Mouse (Mus musculus) neural tube, embryonic 14.5 days (tissue): ENCODE results near the gene Clns1a. TPM values are rescaled to one million over a fixed set of nuclear protein-coding genes. Genes with fewer than 3 reads are reported as not detected.

Source experiments
- ATAC-seq: fragments of 200-750 bp; cut with Nextera tagmentation; 2 replicates; pipeline ENCODE4 v1.8.0; 2017; ENCODE audit warnings: low read depth, mild to moderate bottlenecking, moderate TSS enrichment, moderate library complexity
- H3K27ac ChIP-seq: fragments of 300-500 bp; sonication (generic); 2 replicates; pipeline ENCODE4 v1.5.1; 2014; ENCODE audit warnings: low read depth, mild to moderate bottlenecking, control low read depth, low read length, moderate library complexity, mixed read lengths
- H3K27me3 ChIP-seq: fragments of 300-500 bp; sonication (generic); 2 replicates; pipeline ENCODE4 v1.6.1; 2014; ENCODE audit warnings: low read length; ENCODE audit not compliant: control insufficient read depth, insufficient read depth
- H3K36me3 ChIP-seq: fragments of 300-500 bp; sonication (generic); 2 replicates; pipeline ENCODE4 v1.6.1; 2014; ENCODE audit warnings: low read length, mixed read lengths; ENCODE audit not compliant: control insufficient read depth, insufficient read depth
- H3K4me1 ChIP-seq: fragments of 300-500 bp; sonication (generic); 2 replicates; pipeline ENCODE4 v1.6.1; 2014; ENCODE audit warnings: low read length; ENCODE audit not compliant: control insufficient read depth, insufficient read depth
- H3K4me2 ChIP-seq: fragments of 300-500 bp; sonication (generic); 2 replicates; pipeline ENCODE4 v1.6.1; 2014; ENCODE audit warnings: mild to moderate bottlenecking, low read depth, low read length, control low read depth
- H3K4me3 ChIP-seq: fragments of 300-500 bp; sonication (generic); 2 replicates; pipeline ENCODE4 v1.5.1; 2014; ENCODE audit warnings: low read depth, low read length, control low read depth, mixed read lengths
- H3K9ac ChIP-seq: fragments of 300-500 bp; sonication (generic); replicated peaks from 2 replicates; pipeline ENCODE4 v1.6.1; 2014; ENCODE audit warnings: low read depth, mild to moderate bottlenecking, control low read depth, low read length, mixed read lengths
- H3K9me3 ChIP-seq: fragments of 300-500 bp; sonication (generic); 2 replicates; pipeline ENCODE4 v1.6.1; 2016; ENCODE audit warnings: low read length; ENCODE audit not compliant: control insufficient read depth
- WGBS: fragments of 180-500 bp; shearing (Covaris S2); extraction: QIAGEN DNeasy Blood & Tissue Kit; methylation state at CpG from one replicate; pipeline ENCODE4 v1.1.7; 2014; 5-methylcytosine and 5-hydroxymethylcytosine counted together
- polyA plus RNA-seq: library from polyadenylated mRNA; unstranded; fragments of >200 nt; fragmentation: Nextera tagmentation; extraction: Ambion mirVana; gene quantifications from 2 replicates; pipeline ENCODE4 v1.2.1, GENCODE M21; 2014

Clns1a gene
- polyA plus RNA-seq, 1 experiment from 2014 or later: 187 TPM

GRCm38 (mm10) chr7:97747787-97748497 lies 51.5 kb downstream of the Clns1a start:
- H3K36me3 ChIP-seq: no peaks in the 10 kb centered on the region
- H3K4me2 ChIP-seq: no peak overlapping the region
- no peak overlapping the region for H3K27ac ChIP-seq
- no peak overlapping the region for H3K9ac ChIP-seq
- no peak overlapping the region for H3K4me3 ChIP-seq
- H3K9me3 ChIP-seq: no peaks in the 10 kb centered on the region
- no peaks in the 10 kb centered on the region for H3K4me1 ChIP-seq
- WGBS: 27% methylated on average over 28 of the region's 28 CpGs
- no peaks in the 10 kb centered on the region for H3K27me3 ChIP-seq
- peak; percentile 76; the same call in 1 of the 2 replicates for ATAC-seq

GRCm38 (mm10) chr7:97748527-97749206 lies 52.2 kb downstream of the Clns1a start:
- ATAC-seq: 0 out of 2 replicates have a peak, but pooled peaks have one; percentile 12
- no peaks in the 10 kb centered on the region for H3K4me1 ChIP-seq
- H3K27me3 ChIP-seq: no peaks in the 10 kb centered on the region
- H3K9me3 ChIP-seq: no peaks in the 10 kb centered on the region
- H3K9ac ChIP-seq: no peak overlapping the region
- WGBS: 61% methylated on average over 10 of the region's 10 CpGs
- no peak overlapping the region for H3K27ac ChIP-seq
- no peak overlapping the region for H3K4me3 ChIP-seq
- H3K36me3 ChIP-seq: no peaks in the 10 kb centered on the region
- peak overlapping the region; percentile 18; the same call in 1 of the 2 replicates for H3K4me2 ChIP-seq

- peak overlapping the region; percentile 18; the same call in 1 of the 2 replicates for H3K4me2 ChIP-seq
- ATAC-seq: no peak
Observed at GRCm38 (mm10) chr7:97749207-97750190, 53.1 kb downstream of the Clns1a start.

GRCm38 (mm10) chr7:97756967-97757881 lies 60.8 kb downstream of the Clns1a start:
- Histone ChIP-seq H3K27ac (peak overlapping the region; percentile 60; the same call in 1 of the 2 replicates), H3K36me3 (no peaks in the 10 kb centered on the region), H3K4me1 (no peaks in the 10 kb centered on the region), H3K4me3 (no peak overlapping the region), H3K4me2 (peak overlapping the region; percentile 44), H3K27me3 (no peaks in the 10 kb centered on the region), H3K9me3 (no peaks in the 10 kb centered on the region), H3K9ac (peak overlapping the region; percentile 39)
- ATAC-seq: peak; percentile 94
- 22% methylated on average over 18 of the region's 18 CpGs for WGBS

More at GRCm38 (mm10) chr7:97749207-97750190, 53.1 kb downstream of the Clns1a start:
- Histone ChIP-seq H3K27me3 (no peaks in the 10 kb centered on the region), H3K9ac (no peak overlapping the region), H3K27ac (no peak overlapping the region), H3K4me3 (no peak overlapping the region), H3K4me1 (no peaks in the 10 kb centered on the region), H3K9me3 (no peaks in the 10 kb centered on the region), H3K36me3 (no peaks in the 10 kb centered on the region)
- 28% methylated on average over 19 of the region's 19 CpGs for WGBS

- no peaks in the 10 kb centered on the region for H3K36me3 ChIP-seq
- H3K9ac ChIP-seq: no peak overlapping the region
- no peaks in the 10 kb centered on the region for H3K27me3 ChIP-seq
- H3K4me2 ChIP-seq: no peak overlapping the region
- no peak overlapping the region for H3K4me3 ChIP-seq
- no peak overlapping the region for H3K27ac ChIP-seq
- H3K9me3 ChIP-seq: no peaks in the 10 kb centered on the region
- 80% methylated on average over 11 of the region's 11 CpGs for WGBS
- no peaks in the 10 kb centered on the region for H3K4me1 ChIP-seq
- no peak for ATAC-seq
Observed at GRCm38 (mm10) chr7:97764591-97764990, 68.2 kb downstream of the Clns1a start.

- Histone ChIP-seq H3K27me3 (no peaks in the 10 kb centered on the region), H3K4me3 (no peak overlapping the region), H3K27ac (no peak overlapping the region), H3K9me3 (no peaks in the 10 kb centered on the region), H3K4me1 (no peaks in the 10 kb centered on the region), H3K36me3 (no peaks in the 10 kb centered on the region), H3K9ac (no peak overlapping the region), H3K4me2 (no peak overlapping the region)
- no peak for ATAC-seq
- WGBS: 91% methylated on average over 21 of the region's 21 CpGs
Observed at GRCm38 (mm10) chr7:97765181-97765962, 68.9 kb downstream of the Clns1a start.

GRCm38 (mm10) chr7:97765963-97766347 lies 69.5 kb downstream of the Clns1a start:
- no peaks in the 10 kb centered on the region for H3K36me3 ChIP-seq
- no peaks in the 10 kb centered on the region for H3K4me1 ChIP-seq
- H3K9me3 ChIP-seq: no peaks in the 10 kb centered on the region
- no peak overlapping the region for H3K4me3 ChIP-seq
- no peak for ATAC-seq
- WGBS: 85% methylated on average over 5 of the region's 5 CpGs
- H3K4me2 ChIP-seq: no peak overlapping the region
- H3K27me3 ChIP-seq: no peaks in the 10 kb centered on the region
- H3K27ac ChIP-seq: no peak overlapping the region
- no peak overlapping the region for H3K9ac ChIP-seq
